Mouse (Mus musculus) MEL (cell line): ENCODE results near the gene Comt. TPM values are rescaled to one million over a fixed set of nuclear protein-coding genes. Genes with fewer than 3 reads are reported as not detected.

Experiments used
- DNase-seq: peaks from one replicate; pipeline ENCODE4 v3.0.0; 2011; ENCODE audit warnings: low read depth, low spot score
- H3K27ac ChIP-seq: 2 replicates; pipeline ENCODE4 v1.5.1; 2012; ENCODE audit warnings: low read depth, mild to moderate bottlenecking, control low read depth, low read length, moderate library complexity; ENCODE audit not compliant: control insufficient read depth
- H3K27me3 ChIP-seq, 2 experiments: fragments of 150-350 bp in 1 of 2; sonication (generic) in 1 of 2; 2 replicates each; pipeline ENCODE4 v1.6.1; 2012; ENCODE audit warnings: low read length in 2 of 2, mild to moderate bottlenecking in 2 of 2, improper control_type of control experiment in 1 of 2, moderate library complexity in 1 of 2; ENCODE audit not compliant: insufficient read depth in 2 of 2, control insufficient read depth in 1 of 2
- H3K36me3 ChIP-seq, 2 experiments: 2 replicates each; pipeline ENCODE4 v1.6.1; 2012 to 2014; ENCODE audit warnings: low read length in 2 of 2, improper control_type of control experiment in 1 of 2, inconsistent platforms in 1 of 2, mild to moderate bottlenecking in 1 of 2; ENCODE audit not compliant: insufficient read depth in 2 of 2, control insufficient read depth in 1 of 2
- H3K4me1 ChIP-seq, 2 experiments: fragments of 150-350 bp in 1 of 2; sonication (generic) in 1 of 2; 2 replicates each; pipeline ENCODE4 v1.6.1; 2012; ENCODE audit warnings: low read length in 2 of 2, improper control_type of control experiment in 1 of 2, mild to moderate bottlenecking in 1 of 2; ENCODE audit not compliant: insufficient read depth in 2 of 2, control insufficient read depth in 1 of 2
- H3K4me3 ChIP-seq, 2 experiments: fragments of 150-350 bp in 1 of 2; sonication (generic) in 1 of 2; 2 replicates each; pipeline ENCODE4 v1.5.1; 2012; ENCODE audit warnings: low read depth in 2 of 2, low read length in 2 of 2, mild to moderate bottlenecking in 2 of 2, moderate library complexity in 2 of 2, control low read depth in 1 of 2, improper control_type of control experiment in 1 of 2; ENCODE audit not compliant: control insufficient read depth in 1 of 2, insufficient read depth in 1 of 2
- H3K79me2 ChIP-seq: 2 replicates; pipeline ENCODE4 v1.6.1; 2012; ENCODE audit warnings: mild to moderate bottlenecking, low read length, moderate library complexity; ENCODE audit not compliant: control insufficient read depth, poor library complexity, insufficient read depth
- H3K9ac ChIP-seq: 2 replicates; pipeline ENCODE4 v1.6.1; 2012; ENCODE audit warnings: low read depth, mild to moderate bottlenecking, control low read depth, low read length, moderate library complexity; ENCODE audit not compliant: control insufficient read depth, poor library complexity, severe bottlenecking
- H3K9me3 ChIP-seq: fragments of 150-350 bp; sonication (generic); replicated peaks from 2 replicates; pipeline ENCODE4 v1.6.1; 2012; ENCODE audit warnings: mild to moderate bottlenecking, low read length, improper control_type of control experiment, moderate library complexity; ENCODE audit not compliant: insufficient read depth
- BHLHE40 ChIP-seq: IDR thresholded peaks from 2 replicates; pipeline ENCODE4 v1.6.1; 2012; ENCODE audit warnings: low read depth, mild to moderate bottlenecking, inconsistent platforms, low read length, improper control_type of control experiment, borderline replicate concordance
- CHD1 ChIP-seq: IDR thresholded peaks from 2 replicates; pipeline ENCODE4 v1.6.1; 2012; ENCODE audit warnings: low read depth, mild to moderate bottlenecking, inconsistent platforms, low read length, improper control_type of control experiment
- CHD2 ChIP-seq: IDR thresholded peaks from 2 replicates; pipeline ENCODE4 v1.6.1; 2011; ENCODE audit warnings: low read length, improper control_type of control experiment
- CTCF ChIP-seq, 3 experiments: IDR thresholded peaks in 2 of 3; conservative IDR thresholded peaks in 1 of 3; 2 replicates each; pipeline ENCODE4 v1.5.1; 2011 to 2012; ENCODE audit warnings: low read length in 3 of 3, low read depth in 2 of 3, mild to moderate bottlenecking in 2 of 3, improper control_type of control experiment in 1 of 3, inconsistent platforms in 1 of 3, mixed read lengths in 1 of 3, moderate library complexity in 1 of 3; ENCODE audit not compliant: control insufficient read depth in 1 of 3, insufficient read depth in 1 of 3, poor library complexity in 1 of 3, severe bottlenecking in 1 of 3
- E2F4 ChIP-seq: IDR thresholded peaks from 2 replicates; pipeline ENCODE4 v1.6.1; 2011; ENCODE audit warnings: low read depth, low read length, improper control_type of control experiment, borderline replicate concordance
- EP300 ChIP-seq, 2 experiments: IDR thresholded peaks; 2 replicates each; pipeline ENCODE4 v1.6.1; 2011; ENCODE audit warnings: improper control_type of control experiment in 2 of 2, low read length in 2 of 2, low read depth in 1 of 2, mild to moderate bottlenecking in 1 of 2
- ETS1 ChIP-seq: IDR thresholded peaks from 2 replicates; pipeline ENCODE4 v1.6.1; 2012; ENCODE audit warnings: low read depth, mild to moderate bottlenecking, inconsistent platforms, low read length, improper control_type of control experiment, moderate library complexity
- GABPA ChIP-seq: IDR thresholded peaks from 2 replicates; pipeline ENCODE4 v1.6.1; 2012; ENCODE audit warnings: low read depth, mild to moderate bottlenecking, inconsistent platforms, low read length, improper control_type of control experiment, moderate library complexity
- GATA1 ChIP-seq: IDR thresholded peaks from 2 replicates; pipeline ENCODE4 v1.6.1; 2011; ENCODE audit warnings: low read depth, low read length, improper control_type of control experiment
- HCFC1 ChIP-seq: IDR thresholded peaks from 2 replicates; pipeline ENCODE4 v1.6.1; 2012; ENCODE audit warnings: low read depth, mild to moderate bottlenecking, inconsistent platforms, low read length, improper control_type of control experiment, moderate library complexity
- JUND ChIP-seq: IDR thresholded peaks from 2 replicates; pipeline ENCODE4 v1.6.1; 2011; ENCODE audit warnings: low read depth, mild to moderate bottlenecking, improper control_type of control experiment, low read length
- KAT2A ChIP-seq: conservative IDR thresholded peaks from 2 replicates; pipeline ENCODE4 v1.6.1; 2012; ENCODE audit warnings: low read depth, low read length, improper control_type of control experiment, inconsistent platforms
- MAFK ChIP-seq: IDR thresholded peaks from 2 replicates; pipeline ENCODE4 v1.6.1; 2011; ENCODE audit warnings: low read depth, mild to moderate bottlenecking, low read length, improper control_type of control experiment, borderline replicate concordance
- MAX ChIP-seq: IDR thresholded peaks from 2 replicates; pipeline ENCODE4 v1.6.1; 2011; ENCODE audit warnings: low read length, improper control_type of control experiment
- MAZ ChIP-seq: IDR thresholded peaks from 2 replicates; pipeline ENCODE4 v1.6.1; 2012; ENCODE audit warnings: low read depth, mild to moderate bottlenecking, inconsistent platforms, low read length, improper control_type of control experiment
- MEF2A ChIP-seq: IDR thresholded peaks from 2 replicates; pipeline ENCODE4 v1.6.1; 2014; ENCODE audit warnings: low read depth, mild to moderate bottlenecking, inconsistent platforms, low read length, improper control_type of control experiment; ENCODE audit not compliant: poor library complexity, insufficient replicate concordance, severe bottlenecking; ENCODE audit errors: extremely low read depth
- MXI1 ChIP-seq: IDR thresholded peaks from 2 replicates; pipeline ENCODE4 v1.6.1; 2011; ENCODE audit warnings: mild to moderate bottlenecking, low read depth, low read length, improper control_type of control experiment
- MYB ChIP-seq: IDR thresholded peaks from 2 replicates; pipeline ENCODE4 v1.6.1; 2011; ENCODE audit warnings: mild to moderate bottlenecking, low read depth, low read length, improper control_type of control experiment
- MYC ChIP-seq: IDR thresholded peaks from 2 replicates; pipeline ENCODE4 v1.6.1; 2011; ENCODE audit warnings: low read depth, mild to moderate bottlenecking, low read length, improper control_type of control experiment, moderate library complexity
- POLR2A ChIP-seq, 2 experiments: IDR thresholded peaks; 2 replicates each; pipeline ENCODE4 v1.6.1; 2011 to 2012; ENCODE audit warnings: low read length in 2 of 2, mild to moderate bottlenecking in 2 of 2, control low read depth in 1 of 2, improper control_type of control experiment in 1 of 2, low read depth in 1 of 2, moderate library complexity in 1 of 2; ENCODE audit not compliant: control insufficient read depth in 1 of 2, insufficient read depth in 1 of 2, poor library complexity in 1 of 2
- POLR2AphosphoS2 ChIP-seq: IDR thresholded peaks from 2 replicates; pipeline ENCODE4 v1.6.1; 2011; ENCODE audit warnings: low read length, improper control_type of control experiment
- POLR2AphosphoS5 ChIP-seq: IDR thresholded peaks from 2 replicates; pipeline ENCODE4 v1.6.1; 2012; ENCODE audit warnings: low read depth, borderline replicate concordance, mild to moderate bottlenecking, inconsistent platforms, low read length, moderate library complexity, mixed read lengths
- RAD21 ChIP-seq: IDR thresholded peaks from 2 replicates; pipeline ENCODE4 v1.6.1; 2011; ENCODE audit warnings: mild to moderate bottlenecking, low read depth, low read length, improper control_type of control experiment
- RCOR1 ChIP-seq: IDR thresholded peaks from 2 replicates; pipeline ENCODE4 v1.6.1; 2012; ENCODE audit warnings: low read depth, mild to moderate bottlenecking, inconsistent platforms, low read length, improper control_type of control experiment
- SIN3A ChIP-seq: IDR thresholded peaks from 2 replicates; pipeline ENCODE4 v1.6.1; 2012; ENCODE audit warnings: low read length, improper control_type of control experiment, inconsistent platforms
- SMC3 ChIP-seq: IDR thresholded peaks from 2 replicates; pipeline ENCODE4 v1.6.1; 2011; ENCODE audit warnings: low read depth, low read length, improper control_type of control experiment
- TAL1 ChIP-seq: IDR thresholded peaks from 2 replicates; pipeline ENCODE4 v1.6.1; 2012; ENCODE audit warnings: mild to moderate bottlenecking, inconsistent platforms, low read length, moderate library complexity, mixed read lengths
- TBP ChIP-seq: IDR thresholded peaks from 2 replicates; pipeline ENCODE4 v1.8.0; 2011; ENCODE audit warnings: low read depth, low read length, improper control_type of control experiment
- TCF12 ChIP-seq: IDR thresholded peaks from 2 replicates; pipeline ENCODE4 v1.6.1; 2014; ENCODE audit warnings: low read depth, mild to moderate bottlenecking, inconsistent platforms, low read length, improper control_type of control experiment, moderate library complexity
- UBTF ChIP-seq: IDR thresholded peaks from 2 replicates; pipeline ENCODE4 v1.6.1; 2012; ENCODE audit warnings: low read depth, mild to moderate bottlenecking, inconsistent platforms, low read length, improper control_type of control experiment, moderate library complexity, borderline replicate concordance; ENCODE audit not compliant: insufficient read depth
- USF2 ChIP-seq, 2 experiments: IDR thresholded peaks; 2 replicates each; pipeline ENCODE4 v1.6.1; 2011 to 2012; ENCODE audit warnings: improper control_type of control experiment in 2 of 2, low read length in 2 of 2, borderline replicate concordance in 1 of 2, inconsistent platforms in 1 of 2, low read depth in 1 of 2, mild to moderate bottlenecking in 1 of 2; ENCODE audit not compliant: insufficient read depth in 1 of 2
- ZC3H11A ChIP-seq: IDR thresholded peaks from 2 replicates; pipeline ENCODE4 v1.6.1; 2012; ENCODE audit warnings: low read depth, mild to moderate bottlenecking, inconsistent platforms, low read length, improper control_type of control experiment
- ZKSCAN1 ChIP-seq: IDR thresholded peaks from 2 replicates; pipeline ENCODE4 v1.6.1; 2012; ENCODE audit warnings: low read depth, mild to moderate bottlenecking, inconsistent platforms, low read length, improper control_type of control experiment, moderate library complexity
- ZMIZ1 ChIP-seq: IDR thresholded peaks from 2 replicates; pipeline ENCODE4 v1.6.1; 2012; ENCODE audit warnings: low read depth, mild to moderate bottlenecking, inconsistent platforms, low read length, improper control_type of control experiment, moderate library complexity
- ZNF384 ChIP-seq: IDR thresholded peaks from 2 replicates; pipeline ENCODE4 v1.6.1; 2012; ENCODE audit warnings: low read depth, mild to moderate bottlenecking, inconsistent platforms, low read length, improper control_type of control experiment
- polyA plus RNA-seq, 2 experiments: library from polyadenylated mRNA; stranded (reverse) in 1 of 2; unstranded in 1 of 2; fragments of >175 nt in 1 of 2; fragments of >200 nt in 1 of 2; gene quantifications; 2 replicates each; pipeline versions ENCODE4 v1.2.1 to v1.2.4; 2012; ENCODE audit warnings: low replicate concordance in 2 of 2, low read depth in 1 of 2; ENCODE audit not compliant: insufficient read length in 2 of 2, insufficient read depth in 1 of 2, missing spikeins in 1 of 2
- total RNA-seq: library from RNA; depleted of rRNA; stranded (reverse); fragments of 300-350 nt; gene quantifications from 2 replicates; pipeline ENCODE4 v1.2.3, GENCODE M21; 2012

Comt gene
- total and polyA plus RNA-seq, 3 experiments = 62.5 to 71.8 TPM; not detected in 1

DNA sequence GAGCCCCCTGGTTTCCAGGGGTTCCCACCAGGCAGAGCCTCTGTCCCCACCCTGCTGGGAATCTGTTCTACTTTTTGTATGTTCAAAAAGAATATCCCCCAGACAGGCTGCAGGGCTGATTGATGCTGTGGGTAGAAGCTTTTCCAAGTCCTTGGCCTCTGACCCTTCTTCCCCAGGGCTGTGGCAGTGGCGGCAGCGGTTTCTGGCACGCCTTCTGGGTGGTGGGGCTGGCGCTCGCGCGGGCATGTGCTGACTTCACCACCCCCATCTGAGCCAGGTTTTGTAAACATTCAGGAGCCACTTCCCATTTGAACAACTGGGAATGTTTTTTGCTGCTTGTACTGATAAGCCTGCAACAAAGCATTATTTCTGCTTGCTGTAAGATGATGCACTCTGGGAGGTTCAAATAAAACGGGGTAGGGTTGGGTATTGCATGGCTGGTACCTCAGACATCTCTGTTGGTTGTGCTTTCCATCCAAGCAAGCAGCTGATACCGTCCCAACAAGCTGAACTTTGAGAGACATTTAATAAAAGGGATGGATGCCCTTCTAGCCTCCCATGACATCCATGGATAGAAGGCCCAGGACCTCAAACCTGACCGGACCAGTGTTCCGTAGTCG lies 32.8 kb upstream of the Comt start (continued):
- TF ChIP-seq POLR2AphosphoS5 (no peak), MYB (no peak)

DNA sequence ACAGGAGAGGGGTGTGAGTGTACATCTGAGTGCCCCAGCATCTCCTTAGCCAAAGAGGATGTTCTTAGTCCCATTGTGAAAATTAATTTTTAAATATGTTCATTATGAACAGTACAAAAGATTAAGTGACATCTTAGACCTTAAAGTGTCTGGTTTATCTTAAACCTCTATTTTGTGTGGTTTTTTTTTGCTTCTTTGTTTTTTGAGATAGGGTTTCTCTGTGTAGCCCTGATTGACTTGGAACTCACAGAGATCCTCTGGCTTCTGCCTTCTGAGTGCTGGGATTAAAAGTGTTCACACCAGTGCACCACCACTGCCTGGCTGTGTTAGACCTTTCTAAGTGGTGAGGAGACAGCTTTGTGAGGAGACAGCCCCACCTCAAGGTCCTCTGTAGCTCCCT lies 32.0 kb upstream of the Comt start:
- Histone ChIP-seq H3K9me3 (no peaks in the 10 kb centered on the region), H3K4me3 (no peak overlapping the region), H3K27ac (peak overlapping the region; percentile 79; the same call in 1 of the 2 replicates), H3K27me3 (no peaks in the 10 kb centered on the region), H3K4me1 (peaks cover 9 to 31% of the 10 kb centered on the region in 2 experiments), H3K9ac (no peak overlapping the region), H3K79me2 (no peaks in the 10 kb centered on the region), H3K36me3 (peaks cover 0 to 26% of the 10 kb centered on the region in 2 experiments)
- peak; percentile 47 for DNase-seq
- TF ChIP-seq JUND (no peak), POLR2AphosphoS2 (no peak), GATA1 (peak; percentile 82), RAD21 (no peak), GABPA (no peak), ZKSCAN1 (no peak), CHD1 (no peak), ZMIZ1 (no peak), CTCF (IDR thresholded peaks at IDR 0.05 in 2 of 3, conservative IDR thresholded peaks at IDR 0.05 in 1 of 3; ENCODE audit: control insufficient read depth in 1 of 3, insufficient read depth in 1 of 3, low read depth in 2 of 3, low read length in 3 of 3, poor library complexity in 1 of 3, severe bottlenecking in 1 of 3) (no peak), KAT2A (no peak), POLR2A (IDR thresholded peaks at IDR 0.05; ENCODE audit: control insufficient read depth in 1 of 2, insufficient read depth in 1 of 2, low read depth in 1 of 2, low read length in 2 of 2, poor library complexity in 1 of 2) (no peak), E2F4 (no peak), SIN3A (peak; percentile 20; the same call in 1 of the 2 replicates), USF2 (IDR thresholded peaks at IDR 0.05; ENCODE audit: borderline replicate concordance in 1 of 2, insufficient read depth in 1 of 2, low read depth in 1 of 2, low read length in 2 of 2) (no peak), MEF2A (no peak), MYB (peak; percentile 45; the same call in 1 of the 2 replicates), UBTF (no peak), MAFK (peak; percentile 46; the same call in 1 of the 2 replicates), EP300 (IDR thresholded peaks at IDR 0.05; ENCODE audit: low read depth in 1 of 2, low read length in 2 of 2) (peak; percentile 54 to 81; a peak in 3 of 4 replicates), MAX (no peak), BHLHE40 (peak; percentile 20; the same call in 1 of the 2 replicates), TAL1 (peak; percentile 45), ZC3H11A (no peak), ETS1 (peak; percentile 62; the same call in 1 of the 2 replicates), ZNF384 (peak; percentile 70), CHD2 (no peak), MAZ (no peak), MYC (no peak), TCF12 (peak; percentile 84), MXI1 (peak; percentile 50; the same call in 1 of the 2 replicates), RCOR1 (peak; percentile 100), SMC3 (no peak), HCFC1 (no peak), TBP (no peak)
